Mouse (Mus musculus) mesoderm, embryonic 11.5 days (tissue): ENCODE measurements around the gene Tm2d3.

ENCODE experiments used
- DNase-seq: peaks from one replicate; pipeline ENCODE4 v3.0.0-alpha.2; 2012; ENCODE audit warnings: low read depth, low spot score

The Tm2d3 gene

GRCm38 (mm10) chr7:65690869-65691268 is at the start of gene Tm2d3:
Gene Tm2d3, plus strand, starts transcription at chr7:65691169.
- DNase-seq: no peak

- DNase-seq: no peak
These were observed 48.3 kb upstream of the Tm2d3 start for GRCm38 (mm10) chr7:65642371-65643304.

GRCm38 (mm10) chr7:65643861-65644421 is 47.0 kb upstream of the Tm2d3 start:
- no peak for DNase-seq

GRCm38 (mm10) chr7:65644643-65645351 is 46.2 kb upstream of the Tm2d3 start, which contains the start of gene Tarsl2:
Gene Tarsl2, plus strand, starts transcription at chr7:65644898.
- DNase-seq: peak; percentile 94

- DNase-seq: no peak
These were observed 45.0 kb upstream of the Tm2d3 start for GRCm38 (mm10) chr7:65645996-65646395.

- DNase-seq: no peak
These were observed 40.3 kb upstream of the Tm2d3 start for GRCm38 (mm10) chr7:65650662-65651061.

- DNase-seq: no peak
These were observed 33.4 kb upstream of the Tm2d3 start for GRCm38 (mm10) chr7:65657490-65658120.

GRCm38 (mm10) chr7:65663225-65663790 is 27.7 kb upstream of the Tm2d3 start:
- no peak for DNase-seq

- no peak for DNase-seq
These were observed 27.1 kb upstream of the Tm2d3 start for GRCm38 (mm10) chr7:65663886-65664285.

GRCm38 (mm10) chr7:65667491-65667890 is 23.5 kb upstream of the Tm2d3 start:
- DNase-seq: no peak

- no peak for DNase-seq
These were observed 12.9 kb upstream of the Tm2d3 start for GRCm38 (mm10) chr7:65678050-65678449.

GRCm38 (mm10) chr7:65678900-65679595 is 11.9 kb upstream of the Tm2d3 start:
- no peak for DNase-seq

GRCm38 (mm10) chr7:65681166-65681565 is 9.8 kb upstream of the Tm2d3 start:
- no peak for DNase-seq

GRCm38 (mm10) chr7:65684256-65684835 is 6.6 kb upstream of the Tm2d3 start:
- no peak for DNase-seq

- DNase-seq: no peak
These were observed 4.3 kb upstream of the Tm2d3 start for GRCm38 (mm10) chr7:65686664-65687063.

- no peak for DNase-seq
These were observed 1.1 kb downstream of the Tm2d3 start for GRCm38 (mm10) chr7:65691929-65692605.

GRCm38 (mm10) chr7:65692883-65693282 is 1.9 kb downstream of the Tm2d3 start:
- DNase-seq: no peak

GRCm38 (mm10) chr7:65693301-65693821 is 2.4 kb downstream of the Tm2d3 start:
- peak; percentile 90 for DNase-seq

GRCm38 (mm10) chr7:65696450-65696849 is 5.5 kb downstream of the Tm2d3 start:
- peak; percentile 34 for DNase-seq

- DNase-seq: no peak
These were observed 11.1 kb downstream of the Tm2d3 start for GRCm38 (mm10) chr7:65702076-65702475.
